Mouse (Mus musculus): ENCODE measurements around the gene Golga5. TPM values are rescaled to one million over a fixed set of nuclear protein-coding genes. Genes with fewer than 3 reads are reported as not detected.

Golga5 gene
- polyA plus RNA-seq, 1 experiment = 13.3 TPM

DNA sequence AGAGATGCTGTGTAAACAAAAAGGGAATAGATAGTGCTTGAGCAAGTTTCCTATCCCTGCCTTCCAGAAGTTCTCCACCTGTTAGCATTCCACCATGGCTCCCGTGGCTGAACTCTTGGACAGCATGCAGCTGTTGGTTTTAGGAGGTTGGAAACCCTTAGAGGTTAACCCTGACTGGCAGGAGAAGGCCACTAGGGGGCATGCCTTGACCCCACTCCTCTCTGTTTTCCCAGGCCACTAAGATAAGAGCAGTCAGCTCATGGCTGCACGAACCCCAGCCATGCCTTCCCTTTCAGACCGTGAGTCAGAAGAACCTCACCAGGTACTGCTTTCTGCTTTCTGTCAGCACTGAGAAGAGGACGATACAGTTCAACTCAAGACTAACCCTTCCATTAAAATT, 30.8 kb downstream of the Golga5 start:
- Histone ChIP-seq H3K27me3 (ENCODE audit: control insufficient read depth, insufficient read depth, low read length) (no peaks in the 10 kb centered on the region), H3K4me3 (ENCODE audit: control insufficient read depth, insufficient read depth, low read length) (no peak overlapping the region), H3K27ac (ENCODE audit: control insufficient read depth, insufficient read depth, low read length) (no peak overlapping the region), H3K36me3 (ENCODE audit: control insufficient read depth, insufficient read depth, low read length) (peaks cover 29% of the 10 kb centered on the region), H3K4me1 (replicated peaks; ENCODE audit: control insufficient read depth, insufficient read depth, low read length) (no peaks in the 10 kb centered on the region)
- WGBS = 85% methylated on average over 4 of the region's 4 CpGs
- TF ChIP-seq CTCF (IDR thresholded peaks at IDR 0.05; ENCODE audit: borderline replicate concordance, control insufficient read depth, extremely low read depth, insufficient read depth, low read length, poor library complexity) (no peak), POLR2A (IDR thresholded peaks at IDR 0.05; ENCODE audit: control insufficient read depth, extremely low read depth, insufficient read depth, low read length, poor library complexity) (no peak)
- no peak for DNase-seq

DNA sequence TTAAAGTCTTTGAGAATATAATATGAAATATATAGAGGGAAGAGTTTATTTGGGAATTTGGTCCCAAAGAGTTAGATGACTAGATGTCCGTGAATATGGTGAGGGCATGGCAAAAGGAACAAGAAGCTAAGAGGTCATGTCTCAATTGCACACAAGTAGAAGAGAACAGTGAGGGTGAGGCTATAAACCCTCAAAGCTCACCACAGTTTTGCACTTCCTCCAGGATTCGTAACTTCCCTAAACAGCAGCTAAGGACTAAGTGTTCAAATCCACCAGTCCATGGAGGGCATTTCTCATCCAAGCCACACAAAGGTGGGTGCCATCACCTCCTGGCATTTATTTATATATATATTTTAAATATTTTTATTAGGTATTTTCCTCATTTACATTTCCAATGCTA, 32.1 kb downstream of the Golga5 start:
- Histone ChIP-seq H3K27ac (ENCODE audit: control insufficient read depth, insufficient read depth, low read length) (no peak overlapping the region), H3K27me3 (ENCODE audit: control insufficient read depth, insufficient read depth, low read length) (no peaks in the 10 kb centered on the region), H3K36me3 (ENCODE audit: control insufficient read depth, insufficient read depth, low read length) (peaks cover 25% of the 10 kb centered on the region), H3K4me3 (ENCODE audit: control insufficient read depth, insufficient read depth, low read length) (no peak overlapping the region), H3K4me1 (replicated peaks; ENCODE audit: control insufficient read depth, insufficient read depth, low read length) (no peaks in the 10 kb centered on the region)
- 80% methylated on average over 2 of the region's 2 CpGs for WGBS
- TF ChIP-seq CTCF (IDR thresholded peaks at IDR 0.05; ENCODE audit: borderline replicate concordance, control insufficient read depth, extremely low read depth, insufficient read depth, low read length, poor library complexity) = no peak
- DNase-seq = no peak

DNA sequence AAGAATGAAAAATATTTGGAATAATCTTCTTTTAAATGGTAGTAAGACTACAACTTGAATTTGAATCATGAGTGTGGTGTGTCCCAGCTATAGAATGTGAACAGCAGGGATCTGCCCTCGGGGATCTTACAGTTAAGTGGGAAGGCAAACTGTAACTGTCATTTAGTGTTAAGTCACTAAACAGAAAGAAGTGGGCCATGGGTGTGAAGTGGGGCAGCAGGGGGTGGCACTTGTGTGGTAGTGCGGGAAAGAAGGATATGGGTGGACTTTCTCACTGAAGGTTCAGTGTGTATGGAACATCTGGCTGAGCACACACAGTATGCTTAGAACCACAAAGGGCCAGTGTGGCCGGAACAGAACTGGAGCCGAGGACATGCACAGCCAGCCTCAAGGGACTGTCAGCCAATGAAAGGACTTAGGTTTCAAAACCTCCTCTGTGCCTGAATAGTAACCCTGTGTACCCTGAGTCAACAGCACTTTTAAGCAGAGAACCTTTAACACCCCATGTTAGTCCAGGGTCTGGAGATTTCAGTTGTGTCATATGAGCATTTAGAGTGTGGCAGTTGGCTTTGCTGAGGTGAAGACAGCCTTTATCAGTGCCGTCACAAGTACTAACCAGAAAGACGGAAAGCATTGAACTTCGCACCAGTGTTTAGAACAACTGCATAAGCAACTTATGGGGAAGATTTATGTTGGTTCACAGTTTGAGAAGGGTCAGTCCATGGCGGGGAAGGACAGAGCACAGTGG, 33.1 kb downstream of the Golga5 start:
- Histone ChIP-seq H3K27ac (ENCODE audit: control insufficient read depth, insufficient read depth, low read length) (no peak overlapping the region), H3K27me3 (ENCODE audit: control insufficient read depth, insufficient read depth, low read length) (no peaks in the 10 kb centered on the region), H3K36me3 (ENCODE audit: control insufficient read depth, insufficient read depth, low read length) (peaks cover 18% of the 10 kb centered on the region), H3K4me1 (replicated peaks; ENCODE audit: control insufficient read depth, insufficient read depth, low read length) (no peaks in the 10 kb centered on the region), H3K4me3 (ENCODE audit: control insufficient read depth, insufficient read depth, low read length) (no peak overlapping the region)
- no peak for DNase-seq
- TF ChIP-seq CTCF (IDR thresholded peaks at IDR 0.05; ENCODE audit: borderline replicate concordance, control insufficient read depth, extremely low read depth, insufficient read depth, low read length, poor library complexity) = no peak
- TF ChIP-seq POLR2A (IDR thresholded peaks at IDR 0.05; ENCODE audit: control insufficient read depth, extremely low read depth, insufficient read depth, low read length, poor library complexity) = no peak
- 92% methylated on average over 8 of the region's 8 CpGs for WGBS

DNA sequence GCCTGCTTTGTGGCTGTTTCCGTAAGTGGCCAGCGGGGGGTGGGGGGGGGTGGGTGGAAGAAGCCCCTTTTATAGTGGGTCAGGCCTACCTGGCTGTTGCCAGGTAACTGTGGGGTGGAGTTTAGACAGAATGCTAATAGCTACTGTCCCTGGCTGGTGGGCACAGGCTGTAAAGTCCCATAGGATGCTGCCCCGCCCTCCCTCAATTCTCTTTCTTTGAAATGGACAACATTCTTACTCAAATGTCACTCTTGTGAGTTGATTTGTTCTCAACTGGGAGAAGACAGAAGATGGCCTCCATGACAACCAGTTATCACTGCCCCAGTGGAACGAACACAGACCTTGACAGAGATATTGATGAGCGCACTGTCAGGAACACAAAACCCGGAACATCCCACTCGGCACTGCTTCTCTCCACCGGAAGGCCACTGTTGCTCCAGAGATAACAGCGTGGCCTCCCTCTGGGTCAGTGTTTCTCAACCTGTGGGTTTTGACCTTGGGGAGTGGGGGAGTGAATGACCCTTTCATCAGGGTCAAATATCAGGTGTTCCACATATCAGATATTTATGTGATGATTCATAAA, 36.3 kb downstream of the Golga5 start:
- H3K4me1 ChIP-seq (replicated peaks; ENCODE audit: control insufficient read depth, insufficient read depth, low read length) = no peaks in the 10 kb centered on the region
- H3K36me3 ChIP-seq (ENCODE audit: control insufficient read depth, insufficient read depth, low read length) = no peaks in the 10 kb centered on the region
- H3K27ac ChIP-seq (ENCODE audit: control insufficient read depth, insufficient read depth, low read length) = no peak overlapping the region
- no peak overlapping the region for H3K4me3 ChIP-seq (ENCODE audit: control insufficient read depth, insufficient read depth, low read length)
- DNase-seq = no peak
- TF ChIP-seq POLR2A (IDR thresholded peaks at IDR 0.05; ENCODE audit: control insufficient read depth, extremely low read depth, insufficient read depth, low read length, poor library complexity) (no peak), CTCF (IDR thresholded peaks at IDR 0.05; ENCODE audit: borderline replicate concordance, control insufficient read depth, extremely low read depth, insufficient read depth, low read length, poor library complexity) (no peak)
- WGBS = 83% methylated on average over 9 of the region's 9 CpGs
- H3K27me3 ChIP-seq (ENCODE audit: control insufficient read depth, insufficient read depth, low read length) = no peaks in the 10 kb centered on the region

DNA sequence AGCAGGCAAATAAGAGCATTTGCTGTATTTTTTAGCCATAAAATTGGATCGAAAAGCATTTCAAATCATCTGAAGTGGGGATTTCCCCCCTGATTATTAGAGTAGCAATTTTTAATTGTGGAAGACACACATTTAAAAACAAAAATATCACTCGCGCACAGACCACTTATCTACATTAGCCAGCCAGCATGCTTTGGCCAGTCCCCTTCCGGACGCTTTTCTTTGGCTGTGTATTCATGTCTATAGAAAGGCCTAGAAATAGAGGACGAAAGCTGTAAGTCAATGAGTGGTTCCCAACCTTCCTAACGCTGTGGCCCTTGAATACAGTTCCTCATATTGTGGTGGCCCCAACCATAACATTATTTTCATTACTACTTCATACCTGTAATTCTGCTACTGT, 37.0 kb downstream of the Golga5 start:
- no peak overlapping the region for H3K27ac ChIP-seq (ENCODE audit: control insufficient read depth, insufficient read depth, low read length)
- TF ChIP-seq CTCF (IDR thresholded peaks at IDR 0.05; ENCODE audit: borderline replicate concordance, control insufficient read depth, extremely low read depth, insufficient read depth, low read length, poor library complexity) (no peak), POLR2A (IDR thresholded peaks at IDR 0.05; ENCODE audit: control insufficient read depth, extremely low read depth, insufficient read depth, low read length, poor library complexity) (no peak)
- H3K4me1 ChIP-seq (replicated peaks; ENCODE audit: control insufficient read depth, insufficient read depth, low read length) = no peaks in the 10 kb centered on the region
- no peaks in the 10 kb centered on the region for H3K36me3 ChIP-seq (ENCODE audit: control insufficient read depth, insufficient read depth, low read length)
- H3K4me3 ChIP-seq (ENCODE audit: control insufficient read depth, insufficient read depth, low read length) = no peak overlapping the region
- WGBS = 96% methylated on average over 7 of the region's 7 CpGs
- no peaks in the 10 kb centered on the region for H3K27me3 ChIP-seq (ENCODE audit: control insufficient read depth, insufficient read depth, low read length)
- no peak for DNase-seq

DNA sequence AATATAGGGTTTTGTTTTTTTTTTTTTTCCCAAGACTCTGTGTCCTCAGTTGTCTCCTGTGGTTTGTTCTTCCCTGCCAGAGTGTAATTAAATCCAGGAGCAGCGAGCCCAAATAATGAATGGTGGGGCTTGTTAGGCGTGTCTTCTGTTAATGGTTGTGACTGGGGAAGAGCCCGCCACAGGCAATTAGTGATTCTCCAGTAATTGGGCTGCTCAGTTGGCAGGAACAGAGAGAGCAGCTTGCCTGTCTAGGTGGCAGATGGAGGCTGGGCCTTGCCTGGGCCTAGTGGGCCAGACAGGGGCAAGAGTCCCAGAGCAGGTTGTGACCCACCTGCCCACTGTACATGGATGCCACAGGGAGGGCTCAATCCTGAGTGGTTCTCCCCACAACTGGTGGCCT, 42.4 kb downstream of the Golga5 start:
- Histone ChIP-seq H3K36me3 (ENCODE audit: control insufficient read depth, insufficient read depth, low read length) (no peaks in the 10 kb centered on the region), H3K4me3 (ENCODE audit: control insufficient read depth, insufficient read depth, low read length) (no peak overlapping the region), H3K27me3 (ENCODE audit: control insufficient read depth, insufficient read depth, low read length) (no peaks in the 10 kb centered on the region), H3K4me1 (replicated peaks; ENCODE audit: control insufficient read depth, insufficient read depth, low read length) (no peaks in the 10 kb centered on the region), H3K27ac (ENCODE audit: control insufficient read depth, insufficient read depth, low read length) (no peak overlapping the region)
- 94% methylated on average over 3 of the region's 3 CpGs for WGBS
- DNase-seq = no peak
- no peak for TF ChIP-seq CTCF (IDR thresholded peaks at IDR 0.05; ENCODE audit: borderline replicate concordance, control insufficient read depth, extremely low read depth, insufficient read depth, low read length, poor library complexity)
- no peak for TF ChIP-seq POLR2A (IDR thresholded peaks at IDR 0.05; ENCODE audit: control insufficient read depth, extremely low read depth, insufficient read depth, low read length, poor library complexity)

All from thymus, adult 2 months (tissue).